Mouse (Mus musculus) adipocyte (in vitro differentiated cells): ENCODE data around the gene Padi2.

Experiments used
- DNase-seq: peaks from one replicate; pipeline ENCODE4 v3.0.0-alpha.2; 2016; ENCODE audit warnings: low spot score

Gene Padi2

DNA sequence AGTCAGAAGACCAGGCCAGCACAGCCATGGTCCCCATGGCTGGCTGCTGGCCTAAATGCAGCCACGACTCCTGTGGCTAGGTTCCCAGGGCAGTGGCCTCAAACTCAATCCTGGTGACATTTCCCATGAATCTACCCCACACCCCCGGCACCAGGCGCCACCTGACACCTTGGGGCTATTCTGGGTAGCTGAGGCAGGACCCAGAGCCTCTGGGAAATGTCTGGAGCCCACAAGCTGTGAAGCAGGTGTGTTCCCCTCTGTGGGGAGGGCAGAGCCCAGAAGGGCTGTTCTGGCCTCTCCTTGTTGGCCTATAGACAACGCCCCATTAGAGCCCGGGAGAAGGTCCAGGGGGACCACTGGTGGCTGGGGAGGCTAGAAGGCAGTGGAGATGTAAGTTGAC, 16.4 kb downstream of the Padi2 start:
- no peak for DNase-seq

- DNase-seq, result no peak
These were observed 19.5 kb downstream of the Padi2 start for GRCm38 (mm10) chr4:140925648-140926047.

- DNase-seq, result no peak
These were observed 22.2 kb downstream of the Padi2 start for GRCm38 (mm10) chr4:140928349-140928748.

GRCm38 (mm10) chr4:140929745-140930144, 23.6 kb downstream of the Padi2 start:
- no peak for DNase-seq

DNA sequence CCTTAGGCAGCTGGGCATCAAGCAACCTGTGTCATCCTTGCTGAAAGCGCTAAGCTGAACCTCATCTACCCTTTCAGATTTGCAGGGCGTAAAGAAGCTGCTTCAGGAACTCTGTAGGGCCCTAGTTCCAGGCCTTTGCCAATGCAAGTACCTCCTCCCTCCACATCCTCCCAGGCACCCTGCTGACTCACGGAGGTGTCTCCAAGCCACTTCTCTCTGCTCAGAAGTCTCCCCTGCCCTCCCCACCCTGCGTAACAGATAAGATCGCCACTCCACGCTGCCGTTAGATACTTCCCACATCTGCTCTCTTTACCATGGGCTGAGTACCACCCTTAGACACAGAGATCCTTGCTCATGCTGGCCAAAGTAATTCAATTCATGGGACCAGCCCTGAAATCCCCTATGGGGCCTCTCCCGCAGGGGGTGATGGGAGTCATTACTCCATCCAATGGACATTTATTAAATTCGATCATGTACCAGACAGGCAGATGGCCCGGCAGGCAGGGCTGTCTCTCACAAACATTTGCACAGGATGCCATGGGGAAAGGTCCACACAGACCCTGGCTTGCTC, 24.8 kb downstream of the Padi2 start:
- no peak for DNase-seq

DNA sequence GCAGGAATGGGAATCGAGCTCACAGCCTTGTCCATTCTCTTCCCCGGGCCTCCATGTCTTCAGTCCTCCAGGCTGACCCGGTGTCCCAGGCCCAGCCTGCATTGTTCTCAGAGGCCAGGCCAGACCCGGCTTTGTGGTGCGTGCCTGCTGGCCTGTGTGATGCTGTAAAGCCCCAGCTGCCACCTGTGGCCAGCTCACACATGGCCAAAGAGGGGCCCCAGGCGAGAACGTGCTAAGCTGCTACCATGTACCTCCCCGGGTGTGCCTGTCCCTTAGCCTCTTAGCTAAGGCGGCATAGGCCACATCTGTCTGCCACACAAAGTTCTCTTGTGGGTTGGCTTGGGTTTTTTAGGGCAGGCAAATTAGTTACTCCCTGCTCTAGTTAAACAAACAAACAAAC, 29.5 kb downstream of the Padi2 start:
- DNase-seq, result no peak

- no peak for DNase-seq
These were observed 38.2 kb downstream of the Padi2 start for GRCm38 (mm10) chr4:140944356-140944755.

DNA sequence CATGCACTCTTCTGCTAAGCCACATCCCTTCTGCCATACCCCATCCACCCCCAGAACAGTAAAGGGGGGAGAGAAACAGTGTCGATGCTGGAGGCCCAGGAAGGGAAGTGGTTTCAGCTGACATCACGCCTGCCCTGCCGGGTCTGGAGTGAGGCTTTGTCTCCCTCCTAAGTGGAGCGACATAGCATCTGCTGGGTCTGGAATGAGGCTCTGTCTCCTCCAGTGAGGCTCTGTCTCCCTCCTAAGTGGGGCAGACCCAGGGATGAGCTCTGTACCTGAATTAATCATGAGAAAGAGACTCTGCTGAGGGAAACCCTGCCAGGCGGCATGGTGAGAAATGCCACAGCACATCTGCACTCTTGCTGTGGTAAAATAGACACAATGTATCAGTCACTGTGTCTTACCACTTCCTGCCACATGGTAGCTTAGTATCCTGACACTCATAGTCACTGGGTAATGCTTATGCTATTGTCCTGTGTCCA, 38.9 kb downstream of the Padi2 start:
- DNase-seq, result no peak

- no peak for DNase-seq
These were observed 39.4 kb downstream of the Padi2 start for GRCm38 (mm10) chr4:140945571-140945970.

DNA sequence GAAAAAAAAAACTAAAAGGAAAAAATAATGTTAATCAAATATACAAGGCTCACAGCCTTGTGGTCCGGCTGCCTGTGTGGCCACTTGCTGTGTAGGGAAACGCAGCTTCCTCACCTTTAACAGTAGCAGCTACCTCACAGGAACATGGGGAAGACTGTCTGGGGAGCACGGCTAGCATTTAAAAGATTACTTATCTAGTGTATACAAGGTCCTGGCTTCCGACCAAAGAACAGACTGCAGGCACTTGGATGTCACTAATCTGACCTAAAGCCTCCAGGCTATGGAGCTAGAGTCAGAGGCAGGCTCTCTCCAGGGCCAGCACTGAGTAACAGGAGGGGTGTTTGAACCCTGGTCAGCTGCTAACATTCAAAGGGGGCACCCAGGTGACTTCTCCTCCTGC, 39.9 kb downstream of the Padi2 start:
- no peak for DNase-seq

GRCm38 (mm10) chr4:140946580-140947205, 40.5 kb downstream of the Padi2 start:
- DNase-seq, result no peak

DNA sequence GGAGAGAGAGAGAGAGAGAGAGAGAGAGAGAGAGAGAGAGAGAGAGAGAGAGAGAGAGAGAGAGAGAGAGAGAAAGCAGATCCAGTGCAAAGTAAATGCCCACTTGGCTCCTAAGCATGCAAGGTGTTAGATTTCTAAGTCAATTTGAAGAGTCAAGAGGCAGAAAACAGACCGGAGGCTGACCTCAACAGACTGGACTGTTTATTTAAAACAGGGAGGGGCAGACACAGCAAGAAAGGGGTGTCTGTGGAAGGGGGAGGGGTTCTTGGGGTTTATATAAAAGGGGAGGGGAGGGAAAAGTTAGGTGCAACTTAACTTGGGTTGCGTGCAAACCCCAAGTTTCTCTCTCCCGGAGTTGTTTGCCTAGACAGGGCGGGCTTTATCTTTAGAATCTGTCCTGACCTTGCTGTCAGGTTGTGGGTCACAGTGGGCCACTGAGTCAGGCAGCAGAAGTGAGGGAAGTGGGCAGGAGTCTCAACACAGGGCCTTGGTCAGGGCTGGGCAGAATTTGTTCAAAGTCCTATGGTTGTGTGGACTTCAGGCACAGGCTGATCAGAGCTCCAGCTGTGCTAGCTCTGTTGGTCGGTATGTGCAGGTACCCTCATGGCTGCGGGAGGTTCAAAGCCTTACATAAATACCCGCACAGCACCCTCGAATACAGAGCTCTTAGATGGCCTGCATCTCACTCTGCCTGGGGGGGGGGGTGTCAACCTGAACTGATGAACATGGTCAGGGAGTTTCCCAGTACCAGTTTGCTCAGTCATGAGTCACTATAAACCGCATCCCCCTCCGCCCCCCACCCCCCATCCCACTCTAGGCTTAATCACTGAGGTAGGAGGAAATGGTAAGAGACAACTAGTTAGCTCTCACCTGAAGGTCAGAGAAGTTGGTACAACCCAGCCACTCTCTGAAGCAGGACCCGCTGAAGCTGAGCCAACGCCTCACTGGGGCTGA, 41.6 kb downstream of the Padi2 start:
- DNase-seq, result no peak

DNA sequence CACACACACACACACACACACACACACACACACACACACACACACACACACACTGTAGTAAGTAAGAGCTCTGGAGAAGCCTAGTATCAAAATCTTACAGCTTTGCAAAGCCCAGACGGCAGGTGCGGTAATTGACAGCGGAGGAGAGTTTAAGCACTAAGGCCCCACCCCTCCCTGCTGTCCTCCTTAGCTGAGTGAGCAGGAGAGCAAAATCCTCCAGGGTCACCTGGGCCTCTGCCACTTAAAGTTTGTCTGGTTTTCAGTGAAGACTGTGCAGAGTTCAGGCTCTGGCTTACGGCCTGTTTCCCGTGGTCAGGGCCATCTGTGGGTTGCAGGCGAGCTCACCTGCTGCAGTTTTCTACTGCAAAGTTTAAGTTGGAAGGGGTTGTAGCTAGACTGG, 42.3 kb downstream of the Padi2 start:
- no peak for DNase-seq

- no peak for DNase-seq
These were observed 42.9 kb downstream of the Padi2 start for GRCm38 (mm10) chr4:140949052-140949451.

DNA sequence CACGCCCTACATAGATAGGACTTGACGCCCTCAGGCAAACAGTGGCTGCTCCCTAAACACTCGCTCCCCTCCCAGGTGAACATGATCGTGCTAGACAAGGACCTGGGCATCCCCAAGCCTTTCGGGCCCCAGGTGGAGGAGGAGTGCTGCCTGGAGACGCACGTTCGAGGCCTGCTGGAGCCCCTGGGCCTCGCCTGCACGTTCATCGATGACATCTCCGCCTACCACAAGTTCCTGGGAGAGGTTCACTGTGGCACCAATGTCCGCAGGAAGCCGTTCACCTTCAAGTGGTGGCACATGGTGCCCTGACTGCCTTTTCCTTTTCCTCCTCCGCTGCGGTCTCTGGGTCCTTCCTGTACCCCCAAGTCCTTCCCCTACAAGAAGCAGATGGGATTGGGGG, 43.5 kb downstream of the Padi2 start:
- no peak for DNase-seq

GRCm38 (mm10) chr4:140950574-140950973, 44.4 kb downstream of the Padi2 start:
- no peak for DNase-seq

DNA sequence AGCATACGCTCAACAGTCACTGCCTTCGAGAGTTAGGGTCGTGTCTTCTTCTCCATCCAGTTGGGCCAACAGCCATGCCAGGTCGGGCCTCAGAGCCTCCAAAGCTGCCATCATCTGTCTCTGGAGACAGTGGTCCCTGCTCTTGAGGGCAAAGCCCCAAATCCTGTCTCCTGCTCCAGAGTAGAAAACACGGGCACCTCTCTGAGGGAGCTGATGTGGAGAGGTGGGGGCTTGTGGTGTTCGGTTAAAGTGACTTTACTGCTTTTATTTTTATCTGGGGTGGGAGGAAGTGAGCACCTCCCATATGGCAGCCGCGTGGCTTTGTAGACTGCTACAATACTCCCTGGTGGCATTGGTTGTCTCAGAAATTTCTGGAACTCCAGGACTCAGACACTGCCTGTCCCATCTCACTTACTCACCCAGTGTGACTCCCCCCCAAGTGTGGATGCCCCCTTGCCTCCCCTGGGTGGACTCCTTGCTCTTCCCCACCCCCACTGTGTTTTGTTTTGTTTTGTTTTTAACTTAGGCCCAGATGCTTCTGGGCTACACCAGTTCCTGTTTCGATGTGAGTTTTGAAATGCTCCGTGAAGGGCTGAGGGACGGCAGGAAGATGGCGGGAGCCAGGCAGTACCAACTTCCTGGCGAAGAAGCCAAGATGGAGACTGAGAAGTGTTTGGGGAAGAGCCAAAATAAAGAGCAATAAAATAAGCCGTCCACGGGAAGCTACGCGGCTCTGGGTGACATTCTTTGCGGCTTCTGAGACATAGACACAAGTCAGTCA, 45.9 kb downstream of the Padi2 start:
- no peak for DNase-seq

GRCm38 (mm10) chr4:140957131-140957702, 51.1 kb downstream of the Padi2 start:
- no peak for DNase-seq

GRCm38 (mm10) chr4:140957725-140958124, 51.6 kb downstream of the Padi2 start:
- peak; percentile 69 for DNase-seq

- no peak for DNase-seq
These were observed 52.2 kb downstream of the Padi2 start for GRCm38 (mm10) chr4:140958319-140958718.

- no peak for DNase-seq
These were observed 53.1 kb downstream of the Padi2 start for GRCm38 (mm10) chr4:140959128-140959679.
